Mouse (Mus musculus) layer of hippocampus, adult 18-20 months (tissue): ENCODE measurements around the gene Foxl1. TPM values are rescaled to one million over a fixed set of nuclear protein-coding genes. Genes with fewer than 3 reads are reported as not detected.
"Not testable (repeated sequence)": the region's sequence is repeated elsewhere in the genome, so short reads cannot be mapped to it uniquely, and the experiment has no call there.

Experiments
- DNase-seq, 2 experiments: peaks; one replicate each; pipeline ENCODE4 v3.0.0; 2022; ENCODE audit warnings: low spot score in 2 of 2
- total RNA-seq, 2 experiments: library from RNA; stranded (reverse); gene quantifications; 2 replicates each; pipeline ENCODE4 v1.2.3; 2021

Gene Foxl1
- total RNA-seq, 2 experiments from 2014 or later: not detected

- DNase-seq: no peak
These were observed 3.0 kb upstream of the Foxl1 start for GRCm38 (mm10) chr8:121124547-121125239.

GRCm38 (mm10) chr8:121125311-121125876 is 2.3 kb upstream of the Foxl1 start:
- DNase-seq: peak in 1 of 2 experiments; percentile 50

GRCm38 (mm10) chr8:121126191-121126590 is 1.5 kb upstream of the Foxl1 start:
- DNase-seq: no peak

- no peak for DNase-seq
These were observed 1.0 kb upstream of the Foxl1 start for GRCm38 (mm10) chr8:121126694-121127093.

- no peak for DNase-seq
These were observed 444 bp upstream of the Foxl1 start for GRCm38 (mm10) chr8:121127291-121127701.

DNA sequence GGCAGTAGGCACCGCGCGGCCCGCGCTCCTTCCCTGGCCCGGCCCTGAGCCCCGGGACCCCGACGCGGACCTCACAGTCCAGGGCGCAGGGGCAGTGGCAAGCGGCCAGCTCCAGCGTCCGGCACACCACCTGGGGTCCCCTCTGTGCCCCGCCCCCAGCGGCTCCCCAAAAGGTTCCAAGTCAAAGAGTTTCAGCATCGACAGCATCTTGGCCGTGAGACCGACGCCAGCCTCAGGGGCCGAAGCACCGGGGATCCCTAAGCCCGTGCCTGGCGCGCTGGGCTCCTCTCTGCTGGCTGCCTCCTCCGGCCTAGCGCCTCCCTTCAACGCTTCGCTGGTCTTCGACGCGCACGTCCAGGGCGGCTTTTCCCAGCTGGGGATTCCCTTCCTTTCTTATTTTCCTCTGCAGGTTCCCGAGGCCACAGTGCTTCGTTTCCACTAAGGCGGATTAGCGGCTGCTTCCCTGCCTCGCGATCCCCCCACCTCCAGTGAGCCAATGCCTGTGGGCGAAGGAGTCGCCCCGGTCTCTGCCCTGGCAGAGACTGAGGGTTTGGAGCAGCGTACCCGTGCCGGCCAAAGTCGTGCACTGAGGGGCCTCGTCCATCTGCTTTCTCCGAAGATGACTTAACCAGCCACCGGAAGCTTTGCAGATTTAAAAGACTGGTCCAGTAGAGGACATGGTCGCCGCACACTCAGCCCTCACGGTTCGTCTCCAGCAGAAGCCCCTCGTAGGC is 958 bp downstream of the Foxl1 start:
- DNase-seq: no peak

- no peak for DNase-seq
These were observed 1.7 kb downstream of the Foxl1 start for GRCm38 (mm10) chr8:121129265-121129940.

DNA sequence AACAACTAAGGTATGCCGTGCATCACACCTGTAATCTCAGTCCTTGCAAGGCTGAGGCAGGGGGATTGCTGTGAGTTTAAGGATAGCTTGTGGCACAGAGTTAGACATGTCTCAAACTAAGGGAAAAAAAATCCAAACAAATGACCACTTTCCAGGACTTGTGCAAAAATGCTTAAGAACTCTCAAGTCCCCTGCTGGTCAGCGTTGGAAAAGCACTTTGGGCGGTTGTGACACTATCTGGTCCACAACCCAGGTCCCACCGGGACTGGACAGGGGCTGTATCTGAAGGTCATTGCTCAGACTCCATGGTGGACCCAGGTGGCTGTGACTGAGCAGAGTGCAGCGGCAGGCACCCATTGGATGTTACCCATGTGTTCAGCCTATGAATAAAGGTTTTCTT is 2.8 kb downstream of the Foxl1 start:
- DNase-seq: no peak

- no peak for DNase-seq
These were observed 5.3 kb downstream of the Foxl1 start for GRCm38 (mm10) chr8:121132961-121133513.

- no peak for DNase-seq
These were observed 6.4 kb downstream of the Foxl1 start for GRCm38 (mm10) chr8:121134102-121134501.

- DNase-seq: no peak
These were observed 6.8 kb downstream of the Foxl1 start for GRCm38 (mm10) chr8:121134512-121134911.

DNA sequence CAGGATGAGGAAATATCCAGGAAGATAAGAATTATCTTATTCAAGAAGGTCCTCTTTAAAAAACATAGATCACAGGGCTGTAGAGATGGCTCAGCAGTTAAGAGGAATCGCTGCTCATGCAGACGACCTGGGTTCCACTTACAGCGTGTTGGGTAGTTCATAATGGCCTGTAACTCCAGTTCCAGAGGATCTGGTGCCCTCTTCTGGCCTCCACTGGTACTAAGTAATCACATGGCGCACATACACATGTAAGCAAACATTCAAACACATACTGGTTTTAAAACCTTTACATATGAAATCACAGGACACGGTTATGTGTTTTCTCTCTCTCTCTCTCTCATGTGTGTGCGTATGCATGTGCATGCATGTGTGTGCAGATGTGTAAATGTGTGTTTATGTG is 9.1 kb downstream of the Foxl1 start:
- no peak for DNase-seq

GRCm38 (mm10) chr8:121145457-121146134 is 17.9 kb downstream of the Foxl1 start:
- DNase-seq: not testable (repeated sequence)

DNA sequence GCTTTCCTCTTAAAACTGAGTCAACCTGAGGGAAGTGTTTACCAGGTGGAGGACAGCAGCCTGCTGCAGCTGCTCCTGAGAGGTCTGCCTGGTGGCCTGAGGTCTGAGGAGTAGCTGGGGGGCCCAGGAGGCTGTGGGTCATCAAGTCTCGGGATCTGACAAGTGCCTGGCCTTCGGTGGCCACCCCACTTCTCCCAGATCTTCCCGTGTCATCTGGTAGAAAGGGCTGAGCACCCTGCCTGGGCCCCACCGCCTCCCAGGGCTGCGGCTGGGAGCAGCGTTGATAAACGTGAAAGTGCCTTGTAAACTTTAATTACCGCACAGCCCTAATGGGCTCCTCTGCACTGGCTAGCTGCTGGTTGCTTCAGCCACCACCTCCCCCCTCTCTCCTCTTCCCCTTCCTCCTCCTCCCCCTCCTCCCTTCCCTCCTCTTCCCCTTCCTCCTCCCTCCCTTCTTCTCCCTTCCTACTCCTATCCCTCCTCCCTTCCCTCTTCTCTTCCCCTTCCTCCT is 20.9 kb downstream of the Foxl1 start:
- DNase-seq: no peak

DNA sequence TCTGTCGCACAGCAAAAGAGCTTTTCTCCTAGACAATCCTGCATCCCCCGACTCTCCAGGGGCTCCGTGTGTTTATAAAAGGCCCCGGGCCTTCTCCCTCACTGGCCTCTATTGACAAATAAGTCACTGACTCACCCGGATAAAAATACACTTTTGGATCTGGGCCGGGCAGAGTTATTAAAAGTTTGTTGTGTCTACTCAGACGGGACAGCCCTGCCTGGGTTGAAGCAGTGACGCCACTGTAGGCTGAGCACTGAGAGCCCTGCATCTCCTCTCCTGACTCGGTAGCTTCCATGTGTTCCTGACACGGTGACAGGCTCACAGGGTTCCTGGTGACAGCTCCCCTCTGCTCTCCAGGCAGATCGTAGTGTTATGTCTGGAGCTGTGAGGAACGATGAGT is 24.7 kb downstream of the Foxl1 start:
- no peak for DNase-seq

- DNase-seq: no peak
These were observed 29.3 kb downstream of the Foxl1 start for GRCm38 (mm10) chr8:121156990-121157491.

DNA sequence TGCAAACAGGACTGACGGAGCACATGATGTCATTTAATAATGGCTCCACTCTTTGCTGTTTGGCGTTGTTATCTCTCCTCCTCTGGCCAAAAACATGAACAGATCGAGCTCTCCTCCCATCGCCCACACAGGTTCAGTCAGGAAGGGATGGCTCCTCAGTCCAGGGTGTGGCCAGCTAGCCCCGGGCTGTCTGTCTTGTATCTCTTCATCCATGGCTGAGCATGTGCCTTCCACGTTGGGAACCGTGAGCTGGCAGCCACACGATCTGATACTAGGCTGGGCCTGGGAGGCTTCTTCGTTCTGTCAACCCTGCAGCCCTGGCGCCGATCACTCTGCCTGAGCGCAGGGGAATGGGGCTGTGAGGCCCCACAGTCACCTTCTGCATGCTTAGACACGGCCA is 31.1 kb downstream of the Foxl1 start:
- no peak for DNase-seq

DNA sequence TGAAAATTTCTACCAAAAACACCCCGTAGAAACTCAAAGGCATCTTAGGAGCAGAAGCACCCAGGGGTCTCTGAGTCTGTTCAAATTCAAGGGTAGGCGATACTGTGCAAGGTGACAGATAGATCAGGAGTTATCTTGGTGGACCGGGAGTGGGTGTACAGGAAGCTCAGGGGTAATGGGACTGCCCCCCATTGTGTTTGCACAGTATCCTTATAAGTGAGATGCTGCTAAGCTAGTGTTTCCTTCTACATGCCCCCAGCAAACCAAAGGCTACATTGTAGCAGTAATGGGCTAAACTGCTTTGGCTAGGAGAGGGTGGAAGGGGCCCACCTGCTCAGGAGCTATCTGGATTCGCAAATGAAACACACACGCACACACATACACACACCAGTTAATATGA is 33.7 kb downstream of the Foxl1 start:
- no peak for DNase-seq

DNA sequence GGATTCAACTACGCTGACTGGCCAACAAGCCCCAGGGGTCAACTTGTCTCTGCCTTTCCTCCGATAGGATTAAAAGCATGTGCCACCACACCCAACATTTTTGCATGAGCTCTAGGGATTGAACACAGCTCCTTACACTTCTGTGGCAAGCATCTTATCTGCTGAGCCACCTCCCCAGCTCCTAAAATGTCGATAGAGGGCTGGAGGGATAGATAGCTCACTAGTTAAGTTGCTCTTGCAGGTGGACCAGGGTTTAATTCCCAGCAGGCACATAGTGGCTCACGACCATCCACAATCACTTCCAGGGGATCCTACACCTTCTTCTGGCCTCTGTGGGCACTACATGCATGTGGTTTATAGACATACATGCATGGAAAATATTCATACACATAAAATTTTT is 34.7 kb downstream of the Foxl1 start:
- DNase-seq: no peak

- DNase-seq: no peak
These were observed 35.4 kb downstream of the Foxl1 start for GRCm38 (mm10) chr8:121162906-121163695.
